Mouse (Mus musculus) cerebellum, postnatal 10 days (tissue): ENCODE data around the gene Cdk11b.
A peak's percentile ranks its signal among the peaks of the same experiment; 100 is the strongest.

Source experiments
- DNase-seq, 2 experiments: peaks; one replicate each; pipeline ENCODE4 v3.0.0; 2021; ENCODE audit warnings: mixed read lengths in 2 of 2

Gene Cdk11b

DNA sequence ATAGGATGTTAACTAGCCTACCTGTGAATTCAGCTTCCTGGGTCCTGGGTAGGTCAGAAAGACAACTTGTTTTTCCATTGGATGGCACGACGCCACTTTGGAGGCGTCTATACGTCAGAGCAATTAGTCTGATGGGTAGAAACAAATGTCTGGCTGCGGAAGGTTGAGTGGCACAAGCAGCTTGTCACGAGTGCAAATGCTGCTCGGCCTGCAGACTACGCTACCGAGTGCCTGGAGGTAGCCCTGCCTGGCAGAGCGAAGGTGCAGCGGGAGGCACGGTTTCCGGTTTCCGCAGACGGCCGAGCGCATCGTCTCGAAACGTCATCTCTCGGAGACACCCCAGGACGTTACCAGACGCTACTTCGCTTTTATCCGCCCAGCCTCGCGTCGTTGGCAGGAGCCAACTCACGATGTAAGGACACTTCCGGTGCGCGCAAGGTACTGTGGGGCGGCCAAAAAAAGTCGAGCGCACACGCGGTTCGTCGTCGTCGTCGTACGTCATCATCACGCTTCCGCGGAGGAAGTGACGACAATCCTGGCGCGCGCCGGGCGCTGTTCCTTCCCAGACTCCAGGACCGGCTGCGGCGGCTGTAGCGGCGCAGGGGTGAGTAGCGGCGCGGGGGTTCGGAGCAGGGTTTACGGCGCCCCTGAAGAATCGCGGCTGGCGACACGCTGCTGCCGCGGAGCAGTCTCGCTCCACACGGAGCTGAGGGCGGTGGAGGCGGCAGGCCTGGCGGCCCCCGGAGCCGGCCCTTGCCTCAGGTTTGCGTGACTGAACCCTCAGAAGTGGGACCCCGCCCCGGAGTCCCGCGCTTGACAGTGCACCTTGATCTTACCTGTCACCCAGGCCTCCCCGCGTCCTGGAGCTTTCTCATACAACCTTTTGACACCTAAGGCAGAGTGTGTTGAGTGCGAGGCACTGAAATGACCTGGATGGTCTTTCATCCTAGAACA, at the start of gene Cdk11b:
Gene Cdk11b (plus strand): TSS at position 517 of the 954 bp plus-strand sequence.
- peak; percentile 98 for DNase-seq

DNA sequence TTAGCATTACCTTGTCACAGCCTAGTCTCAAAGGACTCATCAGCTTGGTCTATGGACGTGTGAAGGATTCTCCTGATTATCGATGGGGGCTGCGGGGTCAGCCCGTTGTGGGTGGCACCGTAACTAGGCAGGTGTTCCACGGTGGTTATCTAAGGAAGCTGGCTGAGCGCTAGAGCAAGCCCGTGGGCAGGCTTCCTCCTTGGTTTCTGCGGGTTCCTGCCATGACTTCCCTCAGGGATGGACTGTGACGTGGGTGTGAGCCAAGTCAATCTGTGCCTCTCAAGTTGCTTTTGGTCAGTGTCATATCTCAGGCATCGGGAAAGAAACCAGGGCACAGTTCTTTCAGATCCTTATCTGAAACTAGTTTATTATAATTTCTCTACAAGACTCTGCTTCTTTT, 49.7 kb upstream of the Cdk11b start:
- peak in 1 of 2 experiments; percentile 30 for DNase-seq

DNA sequence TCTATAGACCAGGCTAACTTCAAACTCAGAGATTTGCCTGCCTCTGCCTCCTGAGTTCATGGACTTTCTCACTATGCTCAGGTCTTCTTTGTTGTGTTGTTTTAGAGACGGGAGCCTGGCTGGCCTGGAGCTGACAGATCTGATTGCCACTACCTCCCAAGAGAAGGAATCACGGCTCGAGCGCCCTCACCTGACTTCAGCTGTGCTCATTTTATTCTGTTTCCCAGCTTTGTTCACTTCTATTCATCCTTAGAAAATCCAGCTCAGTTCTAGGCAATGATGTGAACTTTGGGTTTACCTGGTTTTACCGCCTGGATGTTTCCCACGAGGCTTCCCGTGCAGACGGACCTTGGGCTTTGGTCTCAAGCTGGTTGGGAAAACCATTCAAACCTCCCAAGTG, 49.1 kb upstream of the Cdk11b start:
- no peak for DNase-seq

DNA sequence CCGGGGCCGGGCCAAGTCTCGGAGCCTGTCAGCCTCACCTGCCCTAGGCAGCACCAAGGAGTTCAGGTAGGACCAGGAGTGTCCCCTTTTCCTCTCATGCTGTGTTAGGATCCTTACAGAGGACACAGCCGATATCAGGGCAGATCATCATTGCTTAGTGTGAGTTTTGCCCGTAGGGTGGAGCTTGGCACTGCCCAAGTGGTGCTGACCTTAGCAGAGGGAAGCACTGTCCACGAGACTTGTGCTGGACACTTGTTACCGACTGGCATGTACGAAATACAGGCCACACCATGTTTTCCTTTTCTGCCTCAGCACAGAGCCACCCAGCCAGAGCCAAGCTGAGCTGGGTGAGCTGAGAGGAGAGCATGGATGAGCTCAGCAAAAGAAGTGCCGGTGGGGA, 47.5 kb upstream of the Cdk11b start:
- DNase-seq, result no peak

GRCm38 (mm10) chr4:155577741-155578140, 46.9 kb upstream of the Cdk11b start:
- DNase-seq, result no peak

DNA sequence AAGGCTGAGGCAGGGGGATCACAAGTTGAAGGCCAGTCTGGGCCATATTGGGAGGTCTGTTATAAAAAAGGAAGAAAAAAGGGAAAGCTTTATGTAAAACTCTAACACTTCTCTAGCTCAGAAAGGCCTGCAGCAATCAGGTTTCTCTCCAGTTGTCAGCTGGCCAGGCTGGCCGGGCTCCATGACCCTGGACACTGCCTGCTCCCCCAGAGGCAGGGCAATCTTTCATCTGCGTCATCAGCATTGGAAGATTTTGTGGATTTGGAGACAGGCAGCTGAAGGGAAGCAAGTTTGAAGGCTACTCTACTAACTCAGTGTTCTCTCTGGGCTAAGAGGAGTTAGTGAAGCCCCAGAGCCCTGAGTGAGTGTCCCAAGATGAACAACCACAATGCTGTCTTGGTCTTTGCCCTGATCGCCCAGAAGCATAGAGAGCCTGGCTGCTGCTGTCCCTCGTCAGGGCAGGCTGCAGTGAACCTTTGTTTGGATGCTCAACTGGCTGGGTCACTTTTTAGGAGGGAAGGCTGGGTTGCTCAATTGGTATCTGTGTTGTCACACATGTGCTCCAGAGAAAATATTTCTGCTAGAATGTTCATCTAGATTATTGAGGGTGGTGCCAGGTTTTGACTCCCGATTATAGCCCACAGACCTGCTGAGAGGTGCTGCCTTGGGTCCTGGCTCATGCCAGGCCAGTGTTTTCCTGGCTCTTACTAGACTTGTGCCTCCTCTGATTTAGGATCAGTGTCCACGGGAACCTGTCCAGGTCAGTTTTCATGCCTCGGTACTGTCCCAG, 46.1 kb upstream of the Cdk11b start:
- no peak for DNase-seq

DNA sequence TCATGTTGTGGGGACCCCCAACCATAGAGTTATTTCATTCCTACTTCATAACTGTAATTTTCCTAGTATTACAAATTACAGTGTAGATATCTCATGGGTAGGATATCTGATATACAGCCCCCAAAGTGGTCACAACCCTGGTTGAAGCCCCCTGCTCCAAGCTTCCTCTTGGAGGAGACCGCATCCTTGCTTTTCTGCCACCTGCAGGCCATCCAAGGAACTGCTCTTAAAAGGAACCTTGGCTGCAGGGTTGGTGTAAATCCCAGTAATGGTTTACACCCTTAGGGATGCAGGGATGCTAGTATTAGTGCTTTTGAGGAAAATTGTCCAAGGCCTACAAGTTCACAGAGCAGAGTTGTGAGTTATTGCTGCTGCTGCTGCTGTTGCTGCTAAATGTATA, 44.2 kb upstream of the Cdk11b start:
- peak; percentile 82 to 86 for DNase-seq

- no peak for DNase-seq
Observed at GRCm38 (mm10) chr4:155582279-155582905, 42.3 kb upstream of the Cdk11b start.

DNA sequence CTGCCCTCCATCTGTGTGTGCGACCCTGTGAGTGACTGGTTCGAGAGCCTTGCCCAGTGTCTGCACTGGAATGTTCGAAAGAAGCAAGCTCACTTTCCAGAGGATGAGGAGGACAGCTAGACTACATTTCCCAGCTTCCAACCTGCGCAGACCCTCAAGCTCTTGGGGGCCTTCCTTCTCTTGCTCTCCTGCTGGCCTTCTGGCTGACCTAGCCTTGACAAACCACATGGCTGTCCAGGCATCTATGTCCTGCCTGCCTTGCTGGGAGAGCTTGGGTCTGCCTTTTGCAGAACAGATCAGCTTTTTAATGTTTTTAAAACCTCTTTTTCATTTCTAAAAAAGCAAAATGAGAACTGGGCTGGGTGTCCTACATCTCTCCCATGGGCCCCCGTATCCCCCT, 35.3 kb upstream of the Cdk11b start:
- no peak for DNase-seq

GRCm38 (mm10) chr4:155591012-155591719, 33.5 kb upstream of the Cdk11b start:
- no peak for DNase-seq

GRCm38 (mm10) chr4:155593780-155594179, 30.9 kb upstream of the Cdk11b start:
- peak; percentile 20 to 29 for DNase-seq

- no peak for DNase-seq
Observed at GRCm38 (mm10) chr4:155595777-155596176, 28.9 kb upstream of the Cdk11b start.

- no peak for DNase-seq
Observed at GRCm38 (mm10) chr4:155596606-155597005, 28.0 kb upstream of the Cdk11b start.

- no peak for DNase-seq
Observed at GRCm38 (mm10) chr4:155598536-155598935, 26.1 kb upstream of the Cdk11b start.

DNA sequence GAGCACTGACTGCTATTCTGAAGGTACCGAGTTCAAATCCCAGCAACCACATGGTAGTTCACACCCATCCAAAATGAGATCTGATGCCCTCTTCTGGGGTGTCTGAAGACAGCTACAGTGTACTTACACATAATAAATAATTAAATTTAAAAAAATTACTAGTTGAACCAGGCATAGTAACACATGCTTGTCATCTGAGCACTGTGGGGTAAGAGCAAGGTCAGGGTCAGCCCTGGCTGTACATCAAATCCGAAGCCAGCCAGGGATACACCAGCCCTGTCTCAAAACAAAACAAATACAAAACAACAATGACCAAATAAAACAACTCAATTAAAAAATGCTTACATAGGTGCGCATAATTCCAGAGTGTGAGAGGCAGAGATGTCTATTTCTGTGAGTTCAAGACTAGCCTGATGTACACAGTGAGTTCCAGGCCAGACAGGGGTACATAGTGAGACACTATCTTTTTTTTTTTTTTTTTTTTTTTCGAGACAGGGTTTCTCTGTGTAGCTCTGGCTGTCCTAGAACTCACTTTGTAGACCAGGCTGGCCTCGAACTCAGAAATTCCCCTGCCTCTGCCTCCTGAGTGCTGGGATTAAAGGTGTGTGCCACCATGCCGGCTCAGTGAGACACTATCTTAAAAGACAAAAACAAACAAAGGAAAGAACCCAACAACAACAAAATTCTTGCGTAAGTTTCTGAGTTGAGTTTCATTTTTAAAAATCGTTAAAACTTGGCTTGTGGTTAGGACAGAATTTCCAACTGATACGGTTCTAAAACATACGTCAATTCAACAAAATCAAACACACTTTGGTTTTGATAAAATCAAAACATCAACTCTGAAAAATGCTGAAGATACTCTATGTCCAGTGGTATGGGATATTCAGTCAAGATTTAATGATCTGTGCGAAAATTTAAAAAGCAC, 24.5 kb upstream of the Cdk11b start:
- no peak for DNase-seq

DNA sequence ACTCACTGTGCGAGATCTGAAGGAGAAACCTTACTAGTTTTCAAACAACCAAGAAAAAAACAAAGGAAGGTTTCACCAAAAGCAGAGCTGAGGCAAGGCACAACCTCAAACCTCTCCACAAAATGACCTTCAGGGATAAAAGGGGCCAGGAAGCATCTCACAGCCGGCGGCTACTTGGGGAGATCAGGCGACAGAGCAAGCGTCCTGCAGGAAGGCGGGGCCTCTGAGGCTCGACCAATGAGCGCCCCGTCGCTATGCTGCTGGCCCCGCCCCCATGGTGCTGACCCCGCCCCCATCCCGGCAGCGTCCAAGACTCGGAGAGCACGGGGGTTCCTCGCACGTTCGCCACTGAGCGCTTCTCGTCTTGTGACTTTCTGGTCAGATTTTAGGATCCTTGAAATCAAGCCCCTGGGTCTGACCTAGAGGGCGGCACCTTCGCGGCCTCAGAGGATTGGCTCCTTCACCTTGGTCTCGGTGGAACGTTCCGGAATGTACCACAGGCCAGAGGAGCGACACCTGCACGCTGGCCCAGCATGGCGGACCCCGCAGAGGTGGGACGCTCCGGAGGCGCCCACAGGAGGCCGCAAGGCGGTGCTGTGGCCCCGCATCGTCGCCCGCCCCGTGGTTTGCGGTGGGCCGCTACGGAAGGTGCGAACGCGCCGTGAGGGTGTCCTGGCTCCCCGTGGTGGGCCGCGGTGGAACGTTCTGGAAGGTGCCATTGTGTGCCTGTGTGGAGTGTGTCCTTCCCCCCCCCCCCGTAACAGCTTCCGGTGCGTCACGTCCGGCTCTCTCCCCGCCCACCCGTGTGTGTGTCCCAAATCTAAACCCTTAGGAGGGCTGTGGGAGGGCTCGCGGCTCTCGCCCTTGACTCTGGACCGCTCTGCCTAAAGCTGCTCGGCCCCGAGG, 23.3 kb upstream of the Cdk11b start, which contains the start of gene Slc35e2:
Gene Slc35e2 (plus strand): TSS at position 326 of the 906 bp plus-strand sequence.
- peak; percentile 99 to 100 for DNase-seq

DNA sequence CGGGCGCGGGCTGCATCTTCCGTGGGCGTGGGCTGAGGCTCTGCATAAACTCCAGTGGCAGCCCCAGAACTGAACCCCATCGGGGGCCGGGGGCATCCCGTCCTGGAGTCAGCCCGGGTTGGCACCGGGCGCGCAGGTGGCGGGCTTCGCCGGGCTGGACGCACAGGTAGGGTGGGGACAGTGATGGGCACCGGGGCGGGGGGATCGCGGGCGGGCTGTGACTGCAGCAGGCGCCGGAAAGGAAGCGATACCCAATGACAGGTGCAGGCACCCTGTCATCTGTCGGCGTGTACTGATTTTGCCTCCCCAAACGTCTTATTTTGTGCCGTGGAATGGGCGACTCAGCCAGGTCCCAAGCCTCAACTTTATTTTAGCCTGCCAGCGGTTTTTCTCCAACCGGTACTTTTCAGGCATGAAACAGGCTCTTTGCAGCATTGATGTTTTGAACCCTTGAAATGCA, 22.6 kb upstream of the Cdk11b start:
- DNase-seq, result no peak

DNA sequence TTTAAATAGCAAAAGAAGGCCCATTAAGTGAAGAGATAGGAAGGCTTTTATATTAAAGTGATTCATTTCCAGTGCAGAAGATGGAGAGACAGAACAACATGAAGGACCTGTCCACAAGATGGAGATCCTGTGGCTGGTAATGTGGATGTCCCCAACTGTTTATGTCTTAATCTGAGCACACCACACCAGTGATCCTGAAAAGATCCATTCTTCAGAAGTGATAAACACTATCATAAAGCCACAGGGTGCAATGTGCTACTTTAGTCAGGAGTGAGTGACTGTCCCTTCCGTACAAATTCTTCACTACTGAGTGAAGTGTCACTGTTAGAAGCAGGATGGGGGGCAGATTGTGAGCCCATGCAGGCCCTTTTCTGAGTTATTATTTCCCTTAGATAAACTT, 21.9 kb upstream of the Cdk11b start:
- no peak for DNase-seq

DNA sequence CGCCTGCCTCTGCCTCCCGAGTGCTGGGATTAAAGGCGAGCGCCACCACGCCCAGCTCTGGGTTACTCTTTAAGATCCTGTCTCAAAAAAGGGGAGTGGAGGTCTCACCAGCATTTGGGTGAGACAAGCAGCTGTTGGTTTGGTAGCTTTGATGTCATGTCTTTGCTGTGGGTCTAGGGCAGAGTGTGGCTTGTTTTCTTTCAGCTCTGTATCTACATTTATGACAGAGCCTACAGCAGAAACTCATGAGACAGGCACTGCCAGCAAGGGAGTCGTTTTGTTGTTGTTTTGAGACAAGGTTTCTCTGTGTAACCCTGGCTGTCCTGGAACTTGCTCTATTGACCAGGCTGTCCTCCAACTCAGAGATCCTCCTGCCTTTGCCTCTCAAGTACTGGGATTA, 20.9 kb upstream of the Cdk11b start:
- no peak for DNase-seq

DNA sequence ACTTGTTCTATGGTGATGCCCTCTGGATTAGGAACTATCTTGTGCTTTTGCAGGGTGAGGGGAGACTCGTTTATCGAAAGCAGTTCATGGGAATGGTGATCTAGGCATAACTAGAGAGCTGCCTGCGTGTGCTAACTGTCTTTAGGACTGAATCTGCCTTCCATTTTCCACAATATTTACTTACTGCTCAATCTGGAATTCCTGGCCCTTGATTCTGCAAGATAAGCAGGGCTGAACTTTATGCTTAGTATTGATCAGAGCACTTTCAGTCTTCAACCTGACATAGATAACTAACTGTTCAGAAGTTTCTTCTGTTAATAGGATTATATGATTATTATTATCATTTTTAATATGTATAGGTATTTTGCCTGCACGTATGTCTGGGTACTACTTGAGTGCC, 19.5 kb upstream of the Cdk11b start:
- DNase-seq, result no peak
